ENCODE assay signal across 4 mouse cellular contexts in genomic region chr15:21604510-21604909, GRCm38 (mm10).
"Had no signal": no experiment of that assay in that cellular context is flagged by ENCODE, and none has a peak within 500 bp of the region (broad histone marks: within the 10 kb centered on the region; RNA-seq: fewer than 3 reads in every experiment).

No protein-coding gene starts in this region.

- H3K4me2 ChIP-seq: neural tube, embryonic 13.5 days; neural tube, embryonic 15.5 days; stomach, embryonic 15.5 days had no signal

- H3K4me3 ChIP-seq: neural tube, embryonic 13.5 days; neural tube, embryonic 15.5 days; stomach, embryonic 15.5 days had no signal

- H3K9ac ChIP-seq: neural tube, embryonic 13.5 days; neural tube, embryonic 15.5 days; stomach, embryonic 15.5 days had no signal

- H3K27me3 ChIP-seq: neural tube, embryonic 13.5 days; neural tube, embryonic 15.5 days; stomach, embryonic 15.5 days had no signal

- H3K9me3 ChIP-seq: neural tube, embryonic 13.5 days; neural tube, embryonic 15.5 days; stomach, embryonic 15.5 days had no signal

- H3K36me3 ChIP-seq: neural tube, embryonic 13.5 days; neural tube, embryonic 15.5 days; stomach, embryonic 15.5 days had no signal

- H3K27ac ChIP-seq: neural tube, embryonic 13.5 days; neural tube, embryonic 15.5 days; stomach, embryonic 15.5 days; stomach, postnatal 0 days had no signal

- H3K4me1 ChIP-seq: neural tube, embryonic 13.5 days; neural tube, embryonic 15.5 days; stomach, embryonic 15.5 days had no signal
